Mouse (Mus musculus) heart, adult 2 months (tissue): Measurements from ENCODE around the gene Kat5. TPM values are rescaled to one million over a fixed set of nuclear protein-coding genes. Genes with fewer than 3 reads are reported as not detected.
A peak's percentile ranks its signal among the peaks of the same experiment; 100 is the strongest.

Experiments used
- DNase-seq, 2 experiments: peaks; one replicate each; pipeline ENCODE4 v3.0.0; 2021
- H3K27ac ChIP-seq: fragments of 200-600 bp; 2 replicates; pipeline ENCODE4 v1.8.1; 2022
- H3K27me3 ChIP-seq: fragments of 200-500 bp; 2 replicates; pipeline ENCODE4 v1.6.1; 2012; ENCODE audit warnings: mild to moderate bottlenecking, low read length, inconsistent platforms, mixed read lengths; ENCODE audit not compliant: control insufficient read depth, insufficient read depth
- H3K36me3 ChIP-seq: fragments of 200-500 bp; 2 replicates; pipeline ENCODE4 v1.6.1; 2012; ENCODE audit warnings: low read length, inconsistent platforms; ENCODE audit not compliant: control insufficient read depth, insufficient read depth
- H3K4me1 ChIP-seq: fragments of 200-500 bp; 2 replicates; pipeline ENCODE4 v1.6.1; 2011; ENCODE audit warnings: low read length; ENCODE audit not compliant: control insufficient read depth, insufficient read depth
- H3K4me3 ChIP-seq: fragments of 200-600 bp; 2 replicates; pipeline ENCODE4 v1.8.1; 2022
- H3K79me2 ChIP-seq: fragments of 200-500 bp; replicated peaks from 2 replicates; pipeline ENCODE4 v1.6.1; 2012; ENCODE audit warnings: mild to moderate bottlenecking, inconsistent platforms, low read length, moderate library complexity, mixed read lengths; ENCODE audit not compliant: control insufficient read depth, insufficient read depth
- H3K9ac ChIP-seq: fragments of 200-500 bp; 2 replicates; pipeline ENCODE4 v1.6.1; 2012; ENCODE audit warnings: low read depth, mild to moderate bottlenecking, control low read depth, inconsistent platforms, low read length, mixed read lengths
- CTCF ChIP-seq: fragments of 200-600 bp; IDR thresholded peaks from 2 replicates; pipeline ENCODE4 v1.8.1; 2022; ENCODE audit warnings: antibody characterized with exemption, mild to moderate bottlenecking, moderate library complexity
- EP300 ChIP-seq: fragments of 200-500 bp; IDR thresholded peaks from 2 replicates; pipeline ENCODE4 v1.6.1; 2011; ENCODE audit warnings: low read depth, low read length, control low read depth; ENCODE audit not compliant: insufficient read depth
- POLR2A ChIP-seq: fragments of 200-500 bp; IDR thresholded peaks from 2 replicates; pipeline ENCODE4 v1.6.1; 2011; ENCODE audit warnings: mild to moderate bottlenecking, low read depth, low read length, control low read depth; ENCODE audit not compliant: insufficient read depth
- WGBS: fragments of 180-500 bp; shearing (Covaris S2); methylation state at CpG from one replicate; pipeline ENCODE4 v1.1.7; 2018; 5-methylcytosine and 5-hydroxymethylcytosine counted together
- intact Hi-C: fragments of 180-260 bp; cut with DNase I; formaldehyde crosslinking; loops from one replicate; pipeline ENCODE4 v1.15.1; 2025
- polyA plus RNA-seq: library from polyadenylated mRNA; depleted of rRNA; stranded (reverse); fragments of >200 nt; gene quantifications from 2 replicates; pipeline ENCODE4 v1.2.3, GENCODE M21; 2012
- total RNA-seq, 2 experiments: library from RNA; stranded (reverse); gene quantifications; 2 replicates each; pipeline ENCODE4 v1.2.3; 2021

Kat5 gene
- total and polyA plus RNA-seq, 3 experiments, result 27.0 to 36.1 (median 27.5) TPM

- Histone ChIP-seq H3K27me3 (peaks cover 17% of the 10 kb centered on the region), H3K27ac (no peak overlapping the region), H3K79me2 (no peaks in the 10 kb centered on the region), H3K4me1 (peaks cover 3% of the 10 kb centered on the region; the same call in 1 of the 2 replicates), H3K9ac (no peak overlapping the region), H3K4me3 (no peak overlapping the region), H3K36me3 (no peaks in the 10 kb centered on the region)
- 54% methylated on average over 3 of the region's 3 CpGs for WGBS
- no peak for DNase-seq
- TF ChIP-seq EP300, result no peak
- no peak for TF ChIP-seq POLR2A
- no peak for TF ChIP-seq CTCF
- intact Hi-C loops, result no loop called here
Observed at GRCm38 (mm10) chr19:5561886-5562285, 48.2 kb downstream of the Kat5 start.

GRCm38 (mm10) chr19:5561252-5561790, 48.7 kb downstream of the Kat5 start:
- intact Hi-C loops, result no loop called here
- H3K27ac ChIP-seq, result no peak overlapping the region
- H3K9ac ChIP-seq, result no peak overlapping the region
- WGBS, result 39% methylated on average over 10 of the region's 10 CpGs
- DNase-seq, result no peak
- no peak for TF ChIP-seq CTCF
- no peak for TF ChIP-seq EP300
- H3K4me1 ChIP-seq, result peaks cover 2% of the 10 kb centered on the region; the same call in 1 of the 2 replicates
- H3K36me3 ChIP-seq, result no peaks in the 10 kb centered on the region
- H3K27me3 ChIP-seq, result peaks cover 17% of the 10 kb centered on the region
- no peaks in the 10 kb centered on the region for H3K79me2 ChIP-seq
- H3K4me3 ChIP-seq, result no peak overlapping the region; the same call in 1 of the 2 replicates

- H3K79me2 ChIP-seq, result no peaks in the 10 kb centered on the region
- WGBS, result 1% methylated on average over 57 of the region's 57 CpGs
- H3K4me3 ChIP-seq, result peak within 1 kb of the TSS; percentile 34
- TF ChIP-seq CTCF (no peak), POLR2A (no peak), EP300 (no peak)
- H3K36me3 ChIP-seq, result no peaks in the 10 kb centered on the region
- intact Hi-C loops, result no loop called here
- H3K27ac ChIP-seq, result no peak within 1 kb of the TSS
- H3K9ac ChIP-seq, result no peak within 1 kb of the TSS; the same call in 1 of the 2 replicates
- peaks cover 2% of the 10 kb centered on the region; the same call in 1 of the 2 replicates for H3K4me1 ChIP-seq
- DNase-seq, result no peak
- peaks cover 17% of the 10 kb centered on the region for H3K27me3 ChIP-seq
Observed at GRCm38 (mm10) chr19:5560457-5561041, 49.5 kb downstream of the Kat5 start, which contains the start of gene Ovol1. Gene Ovol1 (minus strand): TSS chr19:5560646.

- no peak overlapping the region; the same call in 1 of the 2 replicates for H3K9ac ChIP-seq
- H3K27me3 ChIP-seq, result peaks cover 17% of the 10 kb centered on the region
- 2% methylated on average over 69 of the region's 69 CpGs for WGBS
- no peak for DNase-seq
- peaks cover 2% of the 10 kb centered on the region; the same call in 1 of the 2 replicates for H3K4me1 ChIP-seq
- TF ChIP-seq CTCF, result no peak
- TF ChIP-seq POLR2A, result no peak
- no peak for TF ChIP-seq EP300
- H3K79me2 ChIP-seq, result no peaks in the 10 kb centered on the region
- no peaks in the 10 kb centered on the region for H3K36me3 ChIP-seq
- H3K27ac ChIP-seq, result no peak overlapping the region
- intact Hi-C loops, result no loop called here
- H3K4me3 ChIP-seq, result peak overlapping the region; percentile 34
Observed at GRCm38 (mm10) chr19:5559631-5560456, 50.2 kb downstream of the Kat5 start.

- no peak for DNase-seq
- no peak overlapping the region for H3K9ac ChIP-seq
- intact Hi-C loops, result no loop called here
- 36% methylated on average over 8 of the region's 8 CpGs for WGBS
- no peaks in the 10 kb centered on the region for H3K36me3 ChIP-seq
- no peak overlapping the region for H3K4me3 ChIP-seq
- no peak overlapping the region for H3K27ac ChIP-seq
- H3K4me1 ChIP-seq, result peaks cover 2% of the 10 kb centered on the region; the same call in 1 of the 2 replicates
- peaks cover 17% of the 10 kb centered on the region for H3K27me3 ChIP-seq
- no peak for TF ChIP-seq EP300
- no peak for TF ChIP-seq CTCF
- no peak for TF ChIP-seq POLR2A
- no peaks in the 10 kb centered on the region for H3K79me2 ChIP-seq
Observed at GRCm38 (mm10) chr19:5559229-5559628, 50.8 kb downstream of the Kat5 start.

- H3K4me1 ChIP-seq, result peaks cover 2% of the 10 kb centered on the region; the same call in 1 of the 2 replicates
- intact Hi-C loops, result no loop called here
- no peak overlapping the region for H3K4me3 ChIP-seq
- H3K79me2 ChIP-seq, result no peaks in the 10 kb centered on the region
- no peak for DNase-seq
- H3K36me3 ChIP-seq, result no peaks in the 10 kb centered on the region
- H3K9ac ChIP-seq, result no peak overlapping the region
- WGBS, result 74% methylated on average over 8 of the region's 8 CpGs
- TF ChIP-seq CTCF, result no peak
- TF ChIP-seq POLR2A, result no peak
- TF ChIP-seq EP300, result no peak
- peaks cover 17% of the 10 kb centered on the region for H3K27me3 ChIP-seq
- H3K27ac ChIP-seq, result no peak overlapping the region
Observed at GRCm38 (mm10) chr19:5558770-5559169, 51.3 kb downstream of the Kat5 start.
